Mouse (Mus musculus): ENCODE results near the gene Cant1.

Cant1 gene

GRCm38 (mm10) chr11:118369251-118369650 lies 49.6 kb downstream of the Cant1 start:
- DNase-seq: no peak

- DNase-seq: no peak
Observed at GRCm38 (mm10) chr11:118368330-118368729, 50.6 kb downstream of the Cant1 start.

GRCm38 (mm10) chr11:118366559-118366958 lies 52.3 kb downstream of the Cant1 start:
- DNase-seq: no peak

GRCm38 (mm10) chr11:118366108-118366507 lies 52.8 kb downstream of the Cant1 start:
- DNase-seq: no peak

GRCm38 (mm10) chr11:118365171-118365570 lies 53.7 kb downstream of the Cant1 start:
- peak; percentile 34 to 55 for DNase-seq

- peak in 1 of 2 experiments; percentile 2 for DNase-seq
Observed at GRCm38 (mm10) chr11:118364021-118364420, 54.9 kb downstream of the Cant1 start.

- DNase-seq: peak; percentile 83 to 88
Observed at GRCm38 (mm10) chr11:118362971-118363518, 55.8 kb downstream of the Cant1 start.

- DNase-seq: peak; percentile 42 to 59
Observed at GRCm38 (mm10) chr11:118362501-118362900, 56.4 kb downstream of the Cant1 start.

- DNase-seq: peak; percentile 70 to 77
Observed at GRCm38 (mm10) chr11:118360907-118361341, 58.0 kb downstream of the Cant1 start.

GRCm38 (mm10) chr11:118360491-118360890 lies 58.4 kb downstream of the Cant1 start:
- DNase-seq: peak; percentile 74 to 80
